Mouse (Mus musculus) thymus, adult 18-20 months (tissue): Measurements from ENCODE around the gene Abtb2.
A peak's percentile ranks its signal among the peaks of the same experiment; 100 is the strongest.

ENCODE experiments used
- DNase-seq, 2 experiments: peaks; one replicate each; pipeline ENCODE4 v3.0.0; 2022; ENCODE audit warnings: mixed read lengths in 2 of 2

Gene Abtb2

DNA sequence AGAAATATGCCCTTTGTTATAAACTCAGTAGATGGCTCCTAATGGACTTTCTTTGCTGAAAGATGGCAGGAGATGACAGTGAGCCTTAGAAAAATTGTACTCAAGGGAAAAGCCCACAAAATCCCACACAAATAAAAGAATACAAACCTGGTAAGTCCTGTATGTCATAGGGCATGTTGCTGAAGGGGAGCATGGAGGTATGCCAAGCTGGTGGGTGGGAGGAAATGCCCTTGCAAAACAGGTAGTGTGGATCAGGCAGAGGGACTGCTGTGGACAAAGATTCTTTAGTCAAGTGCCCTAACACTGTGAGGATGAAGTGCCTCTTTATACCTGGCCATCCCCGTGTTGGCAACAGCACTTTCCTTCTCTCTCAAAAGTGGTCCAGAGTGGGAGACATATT lies 126.7 kb downstream of the Abtb2 start:
- DNase-seq = no peak

DNA sequence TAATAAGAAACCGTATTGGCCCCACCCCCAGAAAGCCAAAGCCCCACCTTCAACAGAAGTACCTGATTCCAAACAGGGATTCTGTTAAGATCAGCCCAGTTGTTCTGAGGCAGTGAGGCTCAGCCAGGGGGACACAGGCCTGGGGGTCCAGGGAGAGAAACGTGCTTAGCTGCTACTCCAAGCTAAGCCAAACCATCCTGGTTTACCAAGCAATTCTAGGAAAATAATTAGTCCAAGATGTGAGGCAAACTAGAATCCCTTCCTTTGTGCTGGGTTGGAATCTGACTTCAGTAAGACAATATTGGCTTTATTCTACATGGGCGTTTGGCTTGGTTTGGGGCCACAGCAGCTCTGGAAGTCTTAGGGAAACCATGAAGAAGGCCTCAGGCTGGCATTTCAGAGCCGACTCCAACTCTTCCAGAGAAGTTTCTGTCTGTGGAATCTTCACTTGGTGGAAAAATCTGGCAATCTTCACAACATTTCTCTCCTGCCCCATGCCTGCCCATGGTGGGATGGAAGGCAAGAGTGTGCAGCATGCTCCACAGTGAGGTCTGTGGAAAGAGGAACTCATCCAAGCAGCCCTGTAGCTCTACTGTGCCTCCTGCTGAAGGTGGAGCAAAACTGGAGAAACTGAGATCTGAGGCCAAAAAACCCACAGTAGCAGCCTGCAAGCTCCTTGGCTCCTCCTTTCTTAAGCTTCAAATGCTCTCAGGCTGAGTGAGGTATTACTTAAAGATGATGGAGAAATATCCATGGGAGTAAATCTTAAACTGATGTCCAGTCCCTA lies 128.9 kb downstream of the Abtb2 start:
- no peak for DNase-seq

DNA sequence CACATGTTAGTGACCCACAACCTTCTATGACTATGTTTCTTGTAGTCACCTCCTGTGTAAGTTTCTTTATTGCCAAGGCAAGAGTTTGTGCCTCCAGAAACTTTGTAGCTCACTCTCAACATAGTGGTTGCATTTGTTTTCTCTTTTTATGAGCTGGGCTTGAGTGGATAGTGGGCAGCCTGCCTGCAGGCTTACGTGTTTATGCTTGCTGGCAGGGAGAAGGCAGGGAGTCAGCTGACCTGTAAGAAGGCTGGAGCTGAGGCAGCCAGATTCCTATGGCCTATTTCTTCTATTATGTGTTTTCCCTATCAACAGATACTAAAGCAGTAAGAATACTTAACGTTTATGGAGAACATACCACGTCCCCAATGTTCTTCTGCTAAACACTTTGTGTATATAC lies 130.1 kb downstream of the Abtb2 start:
- no peak for DNase-seq

DNA sequence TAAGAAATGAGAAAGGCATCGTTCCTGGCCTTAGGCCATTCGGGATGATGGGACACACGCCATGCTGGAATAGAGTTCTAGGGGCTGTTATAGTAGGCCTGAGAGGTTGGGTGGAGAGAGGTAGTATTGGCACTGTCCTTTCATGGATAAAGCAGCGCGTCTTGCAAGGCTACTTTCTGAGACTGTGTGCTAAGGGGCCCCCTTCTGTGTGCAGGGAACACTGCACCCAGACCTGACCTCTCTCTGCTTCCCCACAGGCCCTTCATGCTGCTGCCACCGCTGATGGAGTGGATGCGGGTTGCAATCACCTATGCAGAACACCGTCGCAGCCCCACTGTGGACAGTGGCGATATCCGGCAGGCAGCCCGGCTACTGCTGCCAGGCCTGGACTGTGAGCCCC lies 134.4 kb downstream of the Abtb2 start:
- no peak for DNase-seq

DNA sequence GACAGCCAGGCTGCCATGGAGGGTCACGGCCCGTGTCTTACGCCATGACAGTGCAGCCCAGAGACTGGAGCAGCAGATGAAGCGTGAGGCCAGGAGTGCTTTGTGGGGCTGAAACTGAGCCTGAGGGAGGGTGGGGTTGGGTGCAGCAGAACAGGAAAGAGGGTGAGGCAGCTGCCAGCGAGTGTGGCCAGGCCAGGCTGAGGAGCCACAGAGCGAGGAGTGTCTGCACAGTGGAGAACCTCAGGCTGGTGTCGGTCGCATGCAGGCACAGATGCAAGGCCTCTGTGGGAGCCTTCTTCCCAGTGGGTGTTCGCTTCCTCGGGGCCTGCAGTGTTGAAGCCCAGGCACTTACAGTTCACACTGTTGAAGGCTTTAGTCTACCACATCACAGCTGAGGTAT lies 137.2 kb downstream of the Abtb2 start:
- peak; percentile 21 to 29 for DNase-seq

DNA sequence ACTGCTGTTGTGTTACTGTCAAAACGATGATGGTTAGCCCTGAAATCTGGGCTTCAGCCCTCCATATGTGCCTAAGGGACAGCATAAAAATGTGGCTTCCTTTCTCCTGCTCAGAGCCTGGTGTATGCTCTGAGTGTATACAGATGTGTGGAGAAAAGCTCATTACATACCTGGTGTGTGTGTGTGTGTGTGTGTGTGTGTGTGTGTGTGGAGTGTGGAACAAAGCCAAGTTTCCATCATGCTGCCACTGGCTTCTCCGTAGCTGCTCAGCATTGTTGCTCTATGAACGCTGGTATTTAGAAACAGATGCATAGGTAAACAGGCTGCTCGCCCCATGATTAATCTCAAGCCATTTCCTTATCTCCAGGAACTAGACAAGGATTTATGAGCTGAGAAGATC lies 137.8 kb downstream of the Abtb2 start:
- no peak for DNase-seq

DNA sequence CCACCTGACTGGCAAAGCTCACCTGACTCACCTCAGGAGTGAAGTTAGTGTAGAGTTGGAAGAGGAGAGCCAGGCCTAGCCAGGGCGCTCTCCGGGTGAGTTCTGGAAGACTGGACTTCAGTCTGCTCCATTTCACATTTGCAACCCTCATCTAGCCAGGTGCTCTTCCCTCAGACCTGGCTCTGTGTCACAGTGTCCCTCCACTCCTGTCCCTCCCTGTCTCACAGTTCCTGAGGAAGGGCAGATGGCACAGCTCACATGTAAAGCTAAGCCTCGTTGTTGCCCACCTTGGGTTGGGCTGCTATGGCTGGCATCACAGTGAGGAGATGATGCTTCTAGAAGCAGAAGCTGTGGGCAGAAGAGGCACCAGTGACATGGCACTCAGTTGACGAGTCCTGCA lies 139.7 kb downstream of the Abtb2 start:
- no peak for DNase-seq

DNA sequence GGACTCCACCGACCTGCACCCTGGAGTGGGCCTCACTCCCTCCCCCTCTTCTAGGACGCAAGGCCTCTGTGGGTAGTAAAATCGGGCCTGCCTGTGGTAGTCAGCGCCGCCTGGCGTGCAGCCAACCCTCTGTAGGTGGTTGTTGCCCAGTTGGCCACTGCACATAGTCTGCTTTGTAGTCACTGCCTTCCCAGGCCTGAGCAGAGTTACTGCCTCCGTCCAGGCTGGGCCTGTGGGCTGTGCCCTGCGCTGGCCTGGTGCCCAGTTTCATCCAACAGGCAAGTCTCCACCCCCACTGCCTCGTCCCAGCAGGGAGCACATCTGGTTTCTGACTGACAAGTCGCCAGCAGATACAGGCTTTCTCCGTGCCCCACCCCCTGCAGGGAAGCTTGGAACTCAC lies 140.1 kb downstream of the Abtb2 start:
- DNase-seq = no peak

DNA sequence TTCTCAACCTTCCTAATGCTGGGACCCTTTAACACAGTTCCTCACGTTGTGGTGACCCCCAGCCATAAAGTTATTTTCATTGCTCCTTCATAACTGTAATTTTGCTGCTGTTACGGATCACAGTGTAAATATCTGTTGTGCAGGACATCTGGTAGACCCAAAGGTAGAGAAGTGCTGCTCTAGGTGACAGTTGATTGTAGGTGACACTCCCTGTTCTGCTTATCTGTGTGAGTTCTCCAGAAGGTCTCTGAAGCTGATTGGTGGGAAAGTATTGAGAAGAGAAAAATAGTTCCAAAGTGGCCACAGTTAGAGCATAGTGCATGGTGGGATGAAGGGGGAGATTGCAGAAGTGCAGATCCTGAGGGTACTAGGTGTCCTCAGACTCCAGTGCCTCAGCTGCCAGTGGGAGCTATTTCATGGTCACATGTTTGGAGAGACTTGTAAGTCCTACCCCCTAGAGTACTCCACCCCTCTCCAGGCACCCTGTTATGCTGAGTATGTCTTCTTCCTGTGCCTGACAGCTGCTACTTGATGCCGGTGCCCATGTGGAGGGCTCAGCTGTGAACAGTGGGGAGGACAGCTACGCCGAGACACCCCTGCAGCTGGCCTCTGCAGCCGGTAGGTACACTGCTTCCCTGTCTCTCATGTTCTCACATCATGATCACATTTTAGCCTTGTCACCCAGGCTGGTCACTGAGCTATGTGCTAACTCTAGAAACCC lies 141.1 kb downstream of the Abtb2 start:
- no peak for DNase-seq

DNA sequence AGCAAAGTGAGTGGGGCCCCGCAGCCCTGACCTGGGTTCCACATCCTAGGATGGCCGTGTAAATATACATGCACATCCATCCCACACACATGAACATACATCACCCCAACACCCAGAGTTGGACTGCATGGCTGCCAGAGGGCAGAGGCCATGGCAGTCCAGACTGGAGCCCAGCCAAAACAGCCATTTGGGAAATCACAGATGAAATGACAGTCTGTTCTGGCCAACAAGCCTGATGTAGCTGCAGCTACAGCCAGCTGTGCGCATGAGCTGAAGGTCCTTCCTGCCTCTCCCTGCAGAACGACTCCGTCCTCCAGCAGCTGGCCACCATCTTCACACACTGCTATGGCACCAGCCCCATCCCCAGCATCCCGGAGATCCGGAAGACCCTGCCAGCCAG lies 144.7 kb downstream of the Abtb2 start:
- DNase-seq = no peak

DNA sequence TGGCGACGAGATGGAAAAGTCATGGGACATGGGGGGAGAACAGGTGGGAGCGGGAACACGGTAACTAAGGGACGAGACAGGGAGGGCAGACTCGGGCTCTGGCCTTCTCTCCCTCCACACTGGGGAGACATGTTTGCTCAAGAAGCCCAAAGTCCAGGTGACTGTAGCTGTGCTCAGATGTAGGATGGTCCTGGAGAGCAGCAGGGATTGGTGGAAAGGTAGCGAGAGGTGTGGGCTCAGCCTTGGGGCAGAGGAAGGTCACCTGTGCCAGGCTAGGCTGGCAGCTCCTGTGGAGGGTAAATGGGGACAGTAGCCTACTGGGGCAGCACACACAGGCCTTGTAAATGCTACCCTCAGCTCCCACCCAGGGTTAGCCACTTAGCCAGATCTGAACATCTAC lies 147.7 kb downstream of the Abtb2 start:
- no peak for DNase-seq

DNA sequence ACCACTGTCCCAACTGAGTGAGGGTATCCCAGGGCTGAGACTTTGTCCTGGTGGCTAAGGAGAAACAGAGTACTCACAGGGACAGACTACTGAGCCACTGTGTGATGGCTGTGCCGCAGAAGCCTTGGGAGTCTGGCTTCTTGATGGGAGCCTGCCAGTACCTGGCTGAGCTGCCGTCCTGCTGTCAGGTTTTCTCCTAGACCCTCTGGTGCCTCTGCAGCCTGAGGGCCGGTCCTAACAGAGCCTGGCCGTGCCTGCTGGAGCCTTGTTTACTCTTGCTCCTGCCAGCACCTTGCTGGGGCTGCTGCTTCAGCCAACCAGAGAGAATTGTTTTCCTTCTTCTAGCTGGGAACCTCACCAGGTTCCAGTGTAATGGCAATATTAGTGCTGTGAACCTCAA lies 148.3 kb downstream of the Abtb2 start:
- no peak for DNase-seq

DNA sequence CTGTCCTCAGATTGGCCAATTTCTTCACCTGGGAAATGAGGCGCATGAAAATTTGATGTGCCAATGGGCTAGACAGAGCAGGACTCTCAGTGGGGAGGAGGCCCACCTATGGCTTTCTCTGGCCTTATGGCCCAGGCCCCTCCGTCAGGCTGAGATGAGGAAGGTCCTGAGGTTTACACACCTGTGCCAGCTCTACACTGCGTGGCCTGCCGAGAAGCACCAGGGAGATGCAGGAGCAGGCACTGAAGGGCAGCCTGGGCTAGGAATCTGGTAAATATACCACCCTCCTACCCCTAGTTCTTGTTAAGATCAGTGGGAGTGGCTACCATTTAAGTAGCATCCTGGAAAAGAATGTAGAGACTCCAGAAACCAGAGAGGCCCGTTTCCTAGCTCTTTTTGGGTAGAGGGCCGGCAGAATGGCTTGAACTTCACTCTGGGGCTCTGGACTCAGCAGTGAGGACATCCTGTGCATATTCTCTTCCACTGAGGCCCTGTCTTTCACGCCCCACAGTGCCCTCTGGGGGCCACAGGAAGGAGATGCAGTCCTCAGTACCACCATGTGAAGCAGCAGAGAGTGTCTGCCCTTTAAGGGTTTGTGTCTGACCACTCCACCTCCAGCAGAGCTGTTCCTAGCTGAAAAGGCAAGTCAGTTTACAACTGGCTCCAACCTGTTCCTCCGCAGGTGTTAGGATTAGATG lies 152.6 kb downstream of the Abtb2 start:
- DNase-seq = peak; percentile 60 to 65

DNA sequence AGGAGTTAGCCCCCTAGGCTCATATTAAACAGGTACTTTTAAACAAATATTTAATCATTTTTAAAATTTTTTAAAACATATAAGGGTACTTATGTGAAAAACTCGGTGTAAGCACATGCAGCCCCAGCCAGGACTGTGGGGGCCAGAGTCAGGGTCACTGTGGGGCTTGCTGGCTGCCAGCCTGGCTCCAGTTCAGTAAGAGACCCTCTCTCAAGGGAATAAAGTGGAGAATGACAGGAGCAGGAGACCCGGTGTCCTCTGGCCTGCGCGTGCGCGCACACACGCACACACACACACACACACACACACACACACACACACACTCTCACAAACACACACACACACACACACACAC lies 153.2 kb downstream of the Abtb2 start:
- DNase-seq = no peak

DNA sequence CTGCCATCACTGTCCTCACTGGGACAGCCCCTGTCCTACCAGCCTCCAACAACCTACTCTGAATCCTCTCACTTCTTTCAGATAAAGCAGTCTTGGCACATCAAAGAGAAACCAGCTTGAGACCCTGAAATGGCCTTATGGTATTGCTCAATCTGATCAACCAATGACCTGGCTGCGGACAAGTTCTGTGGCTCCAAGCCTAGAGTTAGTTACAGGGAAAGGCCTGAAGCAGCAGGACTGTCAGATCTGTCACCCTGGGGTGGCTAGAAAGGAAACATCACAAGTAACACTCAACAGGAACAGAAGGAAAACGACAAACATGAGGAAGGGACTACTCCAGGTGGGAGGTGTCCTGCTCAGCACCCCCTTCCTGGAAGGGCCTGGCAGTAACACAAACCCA lies 158.4 kb downstream of the Abtb2 start:
- no peak for DNase-seq

DNA sequence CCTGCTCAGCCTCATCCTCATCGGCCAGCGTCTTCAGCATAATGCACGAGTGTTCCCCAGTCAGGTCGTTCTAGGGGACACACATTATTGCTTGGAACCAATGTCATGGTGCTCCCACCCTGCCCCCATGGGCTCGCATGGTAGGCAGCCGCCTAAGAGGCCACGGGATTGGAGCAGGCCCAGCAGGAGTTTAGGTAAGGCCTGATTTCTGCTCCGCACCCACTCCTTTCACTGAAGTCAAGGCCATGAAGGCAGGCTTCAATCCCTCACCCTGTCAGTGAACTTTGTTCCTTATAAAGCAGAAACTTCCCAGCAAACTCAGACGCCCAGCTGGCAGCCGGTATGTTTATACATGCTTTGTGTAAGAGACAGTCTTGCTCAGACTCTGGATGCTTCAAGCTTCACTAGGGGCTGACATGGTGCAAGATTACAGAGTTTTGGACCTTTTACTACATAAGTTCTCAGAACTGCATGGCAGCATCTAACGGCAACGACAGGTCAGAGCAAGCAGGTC lies 162.0 kb downstream of the Abtb2 start:
- no peak for DNase-seq

DNA sequence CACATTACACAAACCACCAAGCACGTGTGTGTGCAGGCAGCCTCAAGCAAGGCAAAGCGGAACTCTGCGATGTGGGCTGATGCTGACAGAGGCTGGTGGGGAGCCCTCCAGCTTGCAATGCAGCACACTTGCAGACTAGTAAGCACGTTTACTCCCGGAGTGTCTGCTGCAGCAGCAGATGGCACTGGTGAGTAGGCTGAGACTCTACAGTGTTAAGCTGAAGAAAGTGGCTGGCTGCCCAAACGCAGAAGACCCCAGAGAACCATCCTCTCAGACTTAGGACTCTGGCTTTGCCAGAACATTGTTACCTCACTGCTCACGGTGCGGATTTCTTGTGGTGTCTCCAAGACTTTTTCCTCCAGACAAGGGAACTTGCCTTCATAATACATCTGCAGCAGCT lies 164.9 kb downstream of the Abtb2 start:
- DNase-seq = no peak

DNA sequence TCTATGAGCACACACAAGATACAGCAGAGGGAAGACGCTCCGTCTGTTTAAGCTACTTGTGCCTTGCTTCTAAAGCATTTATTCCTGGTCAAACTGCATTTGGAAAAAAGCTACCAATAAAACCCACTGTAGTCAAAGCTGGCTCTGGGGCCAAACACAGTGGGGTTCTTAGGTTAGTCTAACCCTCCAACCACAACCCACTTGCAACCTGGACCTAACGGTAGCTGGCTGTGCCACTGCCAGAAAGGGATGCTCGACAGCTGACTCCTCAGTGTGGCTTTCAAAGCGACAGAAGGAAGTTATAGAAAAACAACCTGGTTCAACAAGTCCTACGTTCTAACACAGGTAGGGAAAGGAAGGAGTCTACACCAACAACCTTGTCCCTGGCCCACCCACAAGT lies 165.3 kb downstream of the Abtb2 start:
- no peak for DNase-seq

DNA sequence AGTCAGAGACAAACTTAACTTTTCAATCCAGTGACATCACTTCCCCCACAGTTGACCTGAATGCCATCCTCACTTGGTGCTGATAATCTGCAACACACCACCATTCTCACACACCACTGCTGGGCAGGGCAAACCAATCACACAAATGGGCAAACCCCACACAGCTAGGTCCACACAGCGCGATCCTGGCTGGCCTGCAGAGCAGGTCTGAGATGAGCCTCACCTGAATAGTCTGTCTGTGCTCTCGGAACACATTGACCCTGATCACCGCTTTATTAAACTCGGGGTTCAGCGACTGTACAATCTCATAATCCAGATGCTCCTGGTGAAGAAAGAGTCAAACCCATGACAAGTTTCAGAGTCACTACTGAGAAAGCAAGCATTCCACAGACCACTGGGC lies 176.7 kb downstream of the Abtb2 start:
- no peak for DNase-seq

DNA sequence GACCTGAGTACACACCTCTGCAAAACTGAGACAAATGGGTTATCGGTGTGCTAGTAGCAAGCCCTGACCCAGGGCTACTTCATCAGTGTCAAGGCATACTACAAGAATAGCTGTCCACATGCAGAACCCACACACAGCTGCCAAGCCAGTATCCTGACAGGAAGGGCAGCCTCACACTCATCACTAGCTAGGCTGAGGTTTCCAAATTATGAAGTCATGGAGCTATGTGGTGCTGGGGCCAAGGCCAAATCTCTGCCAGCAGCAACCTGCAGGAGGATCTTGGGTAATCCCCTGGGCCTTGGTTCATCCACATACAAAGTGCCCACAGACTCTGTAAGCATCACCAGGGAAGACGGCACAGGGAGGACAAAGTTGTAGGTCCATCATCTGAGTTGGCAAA lies 177.4 kb downstream of the Abtb2 start:
- DNase-seq = no peak

DNA sequence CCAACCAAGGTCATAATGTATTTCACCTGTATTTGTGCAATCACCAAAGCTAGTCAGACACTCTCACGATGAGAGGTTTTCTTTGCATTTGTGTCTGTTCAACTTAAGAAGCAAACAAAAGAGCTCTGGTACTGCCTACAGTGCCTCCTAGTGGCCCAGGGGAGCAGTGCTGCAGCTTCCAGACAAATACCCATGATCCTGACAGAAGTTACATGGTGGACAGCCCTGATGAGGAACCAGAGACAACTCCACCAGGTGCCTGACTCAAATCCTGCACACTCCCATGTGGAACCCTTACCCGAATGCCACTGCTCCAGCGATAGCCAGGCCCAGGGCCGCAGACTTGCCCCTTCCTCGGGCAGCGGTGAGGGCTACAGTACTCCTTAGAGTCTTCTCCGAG lies 177.9 kb downstream of the Abtb2 start:
- DNase-seq = peak; percentile 34 to 42

DNA sequence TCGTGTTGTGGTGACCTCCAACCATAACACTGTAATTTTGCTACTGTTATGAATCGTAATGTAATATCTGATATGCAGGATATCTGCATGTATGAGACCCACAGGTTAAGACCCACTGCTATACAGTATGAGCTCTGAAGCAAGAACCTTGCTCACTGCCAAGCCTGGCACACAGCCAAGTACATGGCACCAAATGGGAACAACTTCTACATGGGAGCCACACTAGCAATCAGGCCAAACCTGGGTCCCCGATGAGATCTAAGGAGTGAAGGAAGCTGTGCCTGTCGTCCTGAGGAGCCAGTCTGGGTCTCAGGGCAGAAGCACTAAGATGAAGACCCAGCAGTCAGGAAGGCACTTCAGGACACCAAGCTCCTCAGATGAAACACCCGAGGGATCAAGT lies 179.4 kb downstream of the Abtb2 start:
- no peak for DNase-seq

DNA sequence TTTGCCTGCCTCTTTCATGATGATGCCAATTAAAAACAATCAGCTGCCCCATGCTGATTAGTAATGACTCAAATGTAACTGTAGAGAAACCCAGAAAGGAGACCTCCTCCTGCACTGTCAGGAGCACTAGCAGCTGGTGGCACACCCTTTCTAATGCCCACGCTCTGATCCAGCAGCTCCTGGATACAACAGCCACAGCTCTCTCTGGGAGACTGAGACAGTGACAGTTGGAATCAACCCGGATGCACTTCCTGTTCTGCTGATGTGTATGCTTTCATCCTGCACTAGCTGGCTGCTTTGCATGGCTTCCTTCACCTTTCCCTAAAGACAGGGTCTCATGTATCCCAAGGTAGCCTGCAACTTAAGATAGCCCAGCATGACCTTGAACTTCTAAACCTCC lies 180.0 kb downstream of the Abtb2 start:
- no peak for DNase-seq

DNA sequence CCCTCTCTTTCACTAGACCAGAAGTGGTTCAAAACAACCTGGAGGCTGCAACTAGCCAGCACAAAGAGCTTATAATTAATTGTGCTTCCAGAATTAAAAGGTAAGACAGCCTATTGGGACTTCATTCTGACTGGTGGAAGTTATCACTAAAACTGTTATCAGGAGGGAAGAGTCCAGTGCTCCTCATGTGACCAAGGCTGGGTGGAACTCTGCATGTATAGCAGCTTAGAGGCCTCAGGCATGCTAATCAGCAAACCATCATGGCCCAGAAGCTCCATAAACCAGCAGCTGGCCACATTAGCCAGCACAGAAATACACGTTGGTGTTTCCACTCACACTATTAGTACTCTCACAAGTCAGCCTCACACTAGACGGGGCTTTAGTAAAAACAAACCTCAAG lies 180.7 kb downstream of the Abtb2 start:
- no peak for DNase-seq
